Mouse (Mus musculus) CH12.LX (cell line): ENCODE data around the gene Kiss1r. TPM values are rescaled to one million over a fixed set of nuclear protein-coding genes. Genes with fewer than 3 reads are reported as not detected.

ENCODE experiments used
- DNase-seq: peaks from one replicate; pipeline ENCODE4 v3.0.0-alpha.2; 2013; ENCODE audit errors: extremely low read depth
- H3K27ac ChIP-seq: 2 replicates; pipeline ENCODE4 v1.5.1; 2012; ENCODE audit warnings: low read depth, mild to moderate bottlenecking, control low read depth, moderate library complexity; ENCODE audit not compliant: insufficient read depth
- H3K27me3 ChIP-seq: replicated peaks from 2 replicates; pipeline ENCODE3; 2012; ENCODE audit warnings: inconsistent platforms
- H3K36me3 ChIP-seq, 2 experiments: replicated peaks in 1 of 2; 2 replicates each; pipeline versions ENCODE3 to v1.6.1; 2012; ENCODE audit warnings: inconsistent platforms in 1 of 2, low read length in 1 of 2, mild to moderate bottlenecking in 1 of 2, mixed read lengths in 1 of 2, moderate library complexity in 1 of 2; ENCODE audit not compliant: control insufficient read depth in 1 of 2, insufficient read depth in 1 of 2
- H3K4me1 ChIP-seq, 2 experiments: 2 replicates each; pipeline ENCODE4 v1.6.1; 2012; ENCODE audit warnings: inconsistent platforms in 1 of 2, moderate library complexity in 1 of 2; ENCODE audit not compliant: insufficient read depth in 2 of 2, control insufficient read depth in 1 of 2
- H3K4me2 ChIP-seq: 2 replicates; pipeline ENCODE4 v1.6.1; 2012; ENCODE audit warnings: low read depth, mild to moderate bottlenecking, control low read depth; ENCODE audit not compliant: poor library complexity, insufficient read depth, severe bottlenecking
- H3K4me3 ChIP-seq, 3 experiments: fragments of 150-350 bp in 1 of 3; sonication (generic) in 1 of 3; replicated peaks in 1 of 3; 2 replicates each; pipeline versions ENCODE3 to v1.5.1; 2011 to 2012; ENCODE audit warnings: low read depth in 2 of 3, low read length in 2 of 3, mild to moderate bottlenecking in 2 of 3, moderate library complexity in 2 of 3, control low read depth in 1 of 3, improper control_type of control experiment in 1 of 3, inconsistent platforms in 1 of 3, mixed read lengths in 1 of 3; ENCODE audit not compliant: poor library complexity in 1 of 3
- H3K79me2 ChIP-seq: replicated peaks from 2 replicates; pipeline ENCODE4 v1.6.1; 2012; ENCODE audit warnings: mild to moderate bottlenecking, moderate library complexity; ENCODE audit not compliant: control insufficient read depth, poor library complexity, insufficient read depth, severe bottlenecking; ENCODE audit errors: extremely low read depth
- H3K9ac ChIP-seq: 2 replicates; pipeline ENCODE4 v1.6.1; 2012; ENCODE audit warnings: low read depth, mild to moderate bottlenecking, control low read depth, moderate library complexity; ENCODE audit not compliant: insufficient read depth
- H3K9me3 ChIP-seq: replicated peaks from 2 replicates; pipeline ENCODE3; 2012; ENCODE audit warnings: low read length, inconsistent platforms, mixed read lengths
- BHLHE40 ChIP-seq: IDR thresholded peaks from 2 replicates; pipeline ENCODE4 v1.6.1; 2011; ENCODE audit warnings: mild to moderate bottlenecking, low read depth, low read length, improper control_type of control experiment
- CHD2 ChIP-seq: IDR thresholded peaks from 2 replicates; pipeline ENCODE4 v1.6.1; 2011; ENCODE audit warnings: low read length, improper control_type of control experiment
- CTCF ChIP-seq, 2 experiments: IDR thresholded peaks in 1 of 2; conservative IDR thresholded peaks in 1 of 2; 2 replicates each; pipeline ENCODE4 v1.5.1; 2011 to 2012; ENCODE audit warnings: low read depth in 2 of 2, low read length in 2 of 2, improper control_type of control experiment in 1 of 2, inconsistent platforms in 1 of 2, mild to moderate bottlenecking in 1 of 2, moderate library complexity in 1 of 2
- EP300 ChIP-seq: IDR thresholded peaks from 2 replicates; pipeline ENCODE4 v1.6.1; 2011; ENCODE audit warnings: low read length, improper control_type of control experiment
- ETS1 ChIP-seq: conservative IDR thresholded peaks from 2 replicates; pipeline ENCODE4 v1.6.1; 2012; ENCODE audit warnings: low read depth, mild to moderate bottlenecking, inconsistent platforms, low read length, improper control_type of control experiment, moderate library complexity
- HCFC1 ChIP-seq: IDR thresholded peaks from 2 replicates; pipeline ENCODE4 v1.6.1; 2012; ENCODE audit warnings: low read depth, mild to moderate bottlenecking, inconsistent platforms, low read length, improper control_type of control experiment
- IRF4 ChIP-seq: IDR thresholded peaks from 2 replicates; pipeline ENCODE4 v1.6.1; 2014; ENCODE audit warnings: low read depth, mild to moderate bottlenecking, inconsistent platforms, low read length, improper control_type of control experiment
- JUN ChIP-seq: IDR thresholded peaks from 2 replicates; pipeline ENCODE4 v1.6.1; 2011; ENCODE audit warnings: low read depth, mild to moderate bottlenecking, low read length, improper control_type of control experiment, moderate library complexity; ENCODE audit not compliant: insufficient read depth
- JUND ChIP-seq: conservative IDR thresholded peaks from 2 replicates; pipeline ENCODE4 v1.6.1; 2011; ENCODE audit warnings: low read depth, low read length, improper control_type of control experiment
- MAFK ChIP-seq: IDR thresholded peaks from 2 replicates; pipeline ENCODE4 v1.6.1; 2011; ENCODE audit warnings: low read length, improper control_type of control experiment; ENCODE audit not compliant: insufficient replicate concordance
- MAZ ChIP-seq: IDR thresholded peaks from 2 replicates; pipeline ENCODE4 v1.6.1; 2012; ENCODE audit warnings: low read depth, mild to moderate bottlenecking, inconsistent platforms, low read length, improper control_type of control experiment, moderate library complexity
- MEF2A ChIP-seq: IDR thresholded peaks from 2 replicates; pipeline ENCODE4 v1.6.1; 2014; ENCODE audit warnings: low read depth, mild to moderate bottlenecking, inconsistent platforms, low read length, improper control_type of control experiment, borderline replicate concordance
- MXI1 ChIP-seq: IDR thresholded peaks from 2 replicates; pipeline ENCODE4 v1.6.1; 2011; ENCODE audit warnings: mild to moderate bottlenecking, low read depth, low read length, improper control_type of control experiment
- MYC ChIP-seq: IDR thresholded peaks from 2 replicates; pipeline ENCODE4 v1.6.1; 2011; ENCODE audit warnings: low read depth, mild to moderate bottlenecking, improper control_type of control experiment, low read length
- NRF1 ChIP-seq: IDR thresholded peaks from 2 replicates; pipeline ENCODE4 v1.6.1; 2014; ENCODE audit warnings: low read depth, mild to moderate bottlenecking, inconsistent platforms, low read length, improper control_type of control experiment, moderate library complexity
- PAX5 ChIP-seq: IDR thresholded peaks from 2 replicates; pipeline ENCODE4 v1.6.1; 2012; ENCODE audit warnings: low read length, inconsistent platforms, mixed read lengths
- POLR2AphosphoS2 ChIP-seq: IDR thresholded peaks from 2 replicates; pipeline ENCODE4 v1.6.1; 2011; ENCODE audit warnings: low read depth, low read length, improper control_type of control experiment
- RAD21 ChIP-seq: IDR thresholded peaks from 2 replicates; pipeline ENCODE4 v1.6.1; 2011; ENCODE audit warnings: low read depth, mild to moderate bottlenecking, low read length, improper control_type of control experiment, moderate library complexity
- RCOR1 ChIP-seq: conservative IDR thresholded peaks from 2 replicates; pipeline ENCODE4 v1.6.1; 2012; ENCODE audit warnings: low read depth, mild to moderate bottlenecking, inconsistent platforms, low read length, improper control_type of control experiment
- SMC3 ChIP-seq: IDR thresholded peaks from 2 replicates; pipeline ENCODE4 v1.6.1; 2011; ENCODE audit warnings: low read depth, low read length, improper control_type of control experiment
- TBP ChIP-seq: conservative IDR thresholded peaks from 2 replicates; pipeline ENCODE4 v1.6.1; 2011; ENCODE audit warnings: low read depth, low read length, improper control_type of control experiment
- UBTF ChIP-seq: IDR thresholded peaks from 2 replicates; pipeline ENCODE4 v1.6.1; 2012; ENCODE audit warnings: low read depth, mild to moderate bottlenecking, inconsistent platforms, low read length, improper control_type of control experiment, moderate library complexity
- USF1 ChIP-seq: IDR thresholded peaks from 2 replicates; pipeline ENCODE4 v1.6.1; 2014; ENCODE audit warnings: low read depth, mild to moderate bottlenecking, inconsistent platforms, low read length, improper control_type of control experiment
- dilution Hi-C: fragments of 300-500 bp; cut with MboI; formaldehyde crosslinking; loops from 2 replicates; pipeline ENCODE4 v1.14.3; 2020; ENCODE audit warnings: low sequenced_read_pairs; ENCODE audit not compliant: extremely low pct_unique_long_range_greater_than_20kb, extremely low pct_ligation_motif_present
- in situ Hi-C: fragments of 300-500 bp; cut with MboI; formaldehyde crosslinking; loops from 3 replicates; pipeline ENCODE4 v1.14.3; 2019; ENCODE audit warnings: low sequenced_read_pairs, low pct_ligation_motif_present, low pct_unique_long_range_greater_than_20kb, mixed read lengths
- polyA plus RNA-seq: library from polyadenylated mRNA; unstranded; fragments of >175 nt; gene quantifications from 2 replicates; pipeline ENCODE4 v1.2.1, GENCODE M21; 2012; ENCODE audit warnings: low read depth; ENCODE audit not compliant: insufficient read length
- total RNA-seq, 2 experiments: library from RNA; depleted of rRNA; stranded (reverse); fragments of 300-350 nt in 1 of 2; fragments of >200 nt in 1 of 2; gene quantifications; 2 replicates each; pipeline ENCODE4 v1.2.3; 2012 to 2014

Gene Kiss1r
- total and polyA plus RNA-seq, 3 experiments = 0.17 to 0.76 (median 0.24) TPM

- DNase-seq = no peak
- no peaks in the 10 kb centered on the region for H3K27me3 ChIP-seq
- peak; percentile 5; the same call in 1 of the 2 replicates for TF ChIP-seq POLR2AphosphoS2
- TF ChIP-seq TBP = no peak
- TF ChIP-seq, all 38 proteins: peak for 1
- Histone ChIP-seq H3K36me3 (peaks cover 23 to 36% of the 10 kb centered on the region in 2 experiments), H3K4me2 (no peak overlapping the region), H3K27ac (peak overlapping the region; percentile 53), H3K9ac (no peak overlapping the region), H3K9me3 (no peaks in the 10 kb centered on the region), H3K4me3 (no peak overlapping the region), H3K4me1 (peaks cover 23 to 52% of the 10 kb centered on the region in 2 experiments), H3K79me2 (peaks cover 7% of the 10 kb centered on the region)
- dilution Hi-C loops (no loop called here), in situ Hi-C loops (no loop called here)
Observed at GRCm38 (mm10) chr10:79955691-79956090, 38.9 kb downstream of the Kiss1r start.

GRCm38 (mm10) chr10:79956643-79957154 lies 39.9 kb downstream of the Kiss1r start:
- Histone ChIP-seq H3K9me3 (no peaks in the 10 kb centered on the region), H3K9ac (no peak overlapping the region), H3K27me3 (no peaks in the 10 kb centered on the region), H3K4me1 (peaks cover 29 to 61% of the 10 kb centered on the region in 2 experiments), H3K79me2 (peaks cover 17% of the 10 kb centered on the region), H3K27ac (no peak overlapping the region), H3K4me2 (no peak overlapping the region), H3K36me3 (peaks cover 16 to 34% of the 10 kb centered on the region in 2 experiments), H3K4me3 (no peak overlapping the region)
- in situ Hi-C loops (no loop called here), dilution Hi-C loops (no loop called here)
- TF ChIP-seq MAFK = no peak
- no peak for TF ChIP-seq USF1
- TF ChIP-seq MAZ = no peak
- no peak for TF ChIP-seq ETS1
- no peak for TF ChIP-seq TBP
- TF ChIP-seq, all 38 proteins: peak for 0
- no peak for DNase-seq

- H3K36me3 ChIP-seq = peaks cover 16 to 33% of the 10 kb centered on the region in 2 experiments
- dilution Hi-C loops (no loop called here), in situ Hi-C loops (no loop called here)
- H3K79me2 ChIP-seq = peaks cover 22% of the 10 kb centered on the region
- H3K4me1 ChIP-seq = peaks cover 25 to 60% of the 10 kb centered on the region in 2 experiments
- peak; percentile 78 for DNase-seq
- no peak overlapping the region for H3K4me2 ChIP-seq
- H3K4me3 ChIP-seq = no peak overlapping the region
- no peaks in the 10 kb centered on the region for H3K9me3 ChIP-seq
- H3K9ac ChIP-seq = no peak overlapping the region
- no peaks in the 10 kb centered on the region for H3K27me3 ChIP-seq
- no peak overlapping the region for H3K27ac ChIP-seq
- peak; percentile 99 for TF ChIP-seq RAD21
- TF ChIP-seq JUN = no peak
- peak; percentile 73 for TF ChIP-seq MEF2A
- no peak for TF ChIP-seq UBTF
- no peak for TF ChIP-seq EP300
- no peak for TF ChIP-seq PAX5
- peak; percentile 99 for TF ChIP-seq SMC3
- TF ChIP-seq MAFK = no peak
- peak; percentile 28; the same call in 1 of the 2 replicates for TF ChIP-seq NRF1
- peak; percentile 59 for TF ChIP-seq IRF4
- no peak for TF ChIP-seq RCOR1
- TF ChIP-seq CHD2 = 0 out of 2 replicates have a peak, but pooled peaks have one; percentile 4
- 0 out of 2 replicates have a peak, but pooled peaks have one; percentile 29 for TF ChIP-seq BHLHE40
- TF ChIP-seq JUND = no peak
- peak; percentile 41; the same call in 1 of the 2 replicates for TF ChIP-seq MAZ
- no peak for TF ChIP-seq POLR2AphosphoS2
- no peak for TF ChIP-seq MXI1
- peak; percentile 28; the same call in 1 of the 2 replicates for TF ChIP-seq HCFC1
- peak; percentile 68 to 99; a peak in 3 of 4 replicates for TF ChIP-seq CTCF (conservative IDR thresholded peaks at IDR 0.05 in 1 of 2, IDR thresholded peaks at IDR 0.05 in 1 of 2; ENCODE audit: low read depth in 2 of 2, low read length in 2 of 2)
- peak; percentile 72; the same call in 1 of the 2 replicates for TF ChIP-seq MYC
Observed at GRCm38 (mm10) chr10:79958140-79958816, 41.5 kb downstream of the Kiss1r start.
